Mouse (Mus musculus) retina, embryonic 14.5 days (tissue): ENCODE results near the gene Snrk.

Source experiments
- DNase-seq: peaks from one replicate; pipeline ENCODE4 v3.0.0-alpha.2; 2015; ENCODE audit warnings: low spot score

Gene Snrk

DNA sequence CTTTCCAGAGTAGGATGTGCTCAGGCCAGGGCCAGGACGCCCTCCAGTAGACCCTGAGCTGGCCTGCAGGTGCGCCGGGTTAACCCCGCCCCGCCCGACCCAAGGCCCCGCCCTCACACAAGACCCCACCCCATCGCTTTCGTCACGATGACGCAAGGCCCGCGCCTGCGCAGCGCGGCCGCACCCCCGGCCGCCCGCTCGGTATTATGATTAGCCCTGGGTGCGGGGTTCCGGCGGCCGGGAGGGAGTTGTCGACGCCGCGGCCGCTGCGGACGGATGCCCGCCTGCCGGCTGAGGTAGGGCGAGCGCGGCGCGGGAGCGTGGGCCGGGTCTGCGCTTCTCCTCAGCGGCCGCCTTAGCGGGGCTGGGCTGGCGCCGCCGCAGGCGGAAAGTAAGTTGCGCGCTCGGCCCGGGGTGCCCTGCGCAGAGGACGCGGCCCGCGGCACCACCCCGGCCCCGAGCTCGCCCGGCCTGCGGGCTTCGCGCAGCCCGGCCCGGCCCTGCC is at the start of gene Snrk:
Snrk (plus strand) TSS at position 155 of the 505 bp plus-strand sequence.
- DNase-seq, result peak; percentile 86

DNA sequence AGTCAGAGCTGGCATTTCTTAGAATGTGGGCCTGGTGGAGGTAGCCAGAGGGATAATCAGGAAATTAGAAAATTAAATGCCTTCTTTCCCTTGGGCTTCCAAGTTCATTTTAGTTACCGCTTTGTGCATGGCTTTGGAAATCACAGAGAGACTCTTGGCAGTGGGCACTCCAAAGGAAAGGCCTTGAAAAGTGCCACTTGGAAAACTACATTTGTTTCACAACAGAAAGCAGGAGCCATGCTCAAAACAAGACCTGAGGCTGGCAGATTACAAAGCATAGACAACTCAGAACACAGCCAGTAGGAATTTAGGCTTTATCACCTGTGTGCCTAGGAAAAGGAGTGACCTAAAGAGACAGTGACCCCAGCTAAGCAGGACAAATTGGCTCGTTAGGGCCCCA is 49.4 kb upstream of the Snrk start:
- DNase-seq, result no peak

DNA sequence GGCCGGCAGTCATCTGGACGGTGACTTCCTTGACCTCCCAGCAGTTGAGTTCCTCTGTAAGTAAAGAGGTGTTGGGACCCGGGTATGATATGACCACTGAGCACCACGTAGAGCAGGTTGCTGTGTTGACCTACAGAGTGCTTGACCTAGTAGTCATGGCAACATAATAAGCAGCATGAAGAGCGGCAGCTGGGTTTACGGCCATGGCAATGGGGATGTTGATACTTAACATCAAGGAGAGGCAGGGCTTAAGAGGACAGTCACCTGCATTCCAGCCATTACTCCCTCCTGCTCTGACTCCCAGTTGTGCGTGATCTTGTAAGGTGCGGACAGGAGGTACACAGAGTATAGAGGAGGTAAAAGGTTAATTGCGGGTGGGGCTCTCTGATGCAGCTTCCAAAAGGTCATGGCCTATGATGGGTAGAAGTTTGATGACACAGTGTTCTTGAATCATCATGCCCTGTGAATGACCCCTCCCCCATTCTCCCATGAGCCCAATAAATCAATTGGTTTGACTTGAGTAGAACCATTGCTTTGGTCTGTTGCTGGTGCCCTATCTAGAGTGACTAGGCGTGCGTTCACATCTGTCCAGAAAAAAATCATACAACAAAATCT is 47.4 kb upstream of the Snrk start:
- no peak for DNase-seq

DNA sequence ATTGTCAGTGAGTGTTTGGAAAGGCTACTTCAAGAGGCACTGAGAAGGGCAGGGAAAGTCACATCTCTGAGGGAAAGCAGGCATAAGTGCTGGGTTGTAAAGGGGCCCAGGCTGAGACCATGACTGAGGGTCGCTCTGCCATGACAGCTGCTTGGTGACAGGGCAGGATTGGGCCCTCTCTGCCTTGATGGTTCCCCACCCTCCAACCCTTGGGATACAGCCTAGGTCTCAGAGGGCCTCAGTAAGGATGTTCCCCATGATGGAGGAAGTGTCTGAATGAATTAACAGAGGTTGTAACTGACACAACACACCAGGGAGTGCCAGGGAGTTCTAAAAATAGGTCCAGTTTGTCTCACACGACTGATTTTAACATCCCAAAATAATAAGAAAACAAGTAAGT is 43.1 kb upstream of the Snrk start:
- no peak for DNase-seq

DNA sequence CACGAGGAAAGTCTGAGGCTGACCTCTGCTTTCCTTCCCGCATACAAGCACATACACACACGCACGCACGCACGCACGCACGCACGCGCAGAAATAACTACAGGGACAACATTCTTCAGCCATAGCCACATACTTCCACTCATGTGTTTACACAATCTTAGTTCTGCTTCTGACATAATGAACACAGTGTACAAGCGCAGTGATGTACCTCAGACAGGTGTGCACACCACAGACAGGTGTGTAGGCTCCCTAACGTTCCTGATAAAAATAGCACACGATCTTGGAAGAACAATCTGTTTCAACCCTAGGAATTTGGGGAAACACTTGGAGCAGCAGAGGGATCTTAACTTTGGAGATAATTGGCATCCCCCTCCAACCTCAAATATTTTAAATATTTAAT is 42.5 kb upstream of the Snrk start:
- no peak for DNase-seq

DNA sequence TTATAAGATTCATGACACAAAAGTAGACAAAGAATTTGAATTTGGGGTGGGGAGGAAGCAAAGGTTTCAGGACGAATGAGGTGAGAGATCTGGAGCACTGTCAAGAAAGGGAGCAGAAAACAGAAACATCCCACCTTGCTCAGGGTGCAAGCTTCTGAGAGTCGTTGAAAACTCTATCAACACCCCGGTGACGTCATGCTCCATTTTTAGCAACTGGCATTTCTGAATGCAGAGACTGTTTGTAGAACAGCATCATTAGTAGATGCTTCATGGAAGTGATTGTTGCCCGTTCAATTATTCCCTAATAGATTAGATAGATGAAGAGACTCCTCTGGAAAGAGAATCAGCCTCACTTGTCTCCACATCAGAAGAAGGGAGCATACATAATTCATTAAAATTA is 38.6 kb upstream of the Snrk start:
- DNase-seq, result no peak

DNA sequence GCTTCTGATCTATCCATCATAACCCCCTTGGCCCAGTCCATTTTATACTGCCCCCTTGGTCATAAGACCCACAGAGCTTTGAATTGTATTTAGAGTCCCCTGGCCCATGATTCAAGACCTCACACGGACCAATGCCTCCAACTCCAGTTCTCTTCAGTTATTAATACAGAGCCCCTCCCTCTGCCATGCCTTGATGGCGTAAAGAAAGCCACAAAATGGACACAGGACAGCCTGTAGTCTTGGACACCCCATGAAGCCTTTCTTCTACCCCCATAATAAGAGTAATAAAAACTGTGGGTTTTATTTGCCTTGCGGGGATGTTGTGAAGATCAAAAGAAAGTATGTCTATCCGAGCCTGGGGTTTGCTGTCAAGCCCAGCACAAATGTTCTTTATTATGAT is 33.4 kb upstream of the Snrk start:
- DNase-seq, result no peak

DNA sequence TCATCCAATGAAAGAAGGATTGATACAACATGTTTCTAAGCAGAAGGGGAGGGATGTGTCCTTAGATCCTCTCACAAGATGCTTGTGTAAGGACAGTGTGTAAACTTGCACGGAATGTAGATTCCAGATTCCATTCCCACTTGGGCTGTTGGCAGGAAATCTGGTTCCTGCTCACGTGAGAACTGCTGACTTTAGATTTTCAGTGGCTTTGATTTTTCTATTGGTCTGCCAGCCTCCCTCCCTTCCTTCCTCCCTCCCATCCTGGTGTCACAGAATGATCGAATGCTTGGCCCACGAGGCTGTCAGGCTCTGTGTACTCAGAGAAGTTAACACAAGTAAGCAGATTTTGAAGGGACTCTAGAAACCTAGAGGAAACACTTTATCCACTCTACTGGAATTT is 32.9 kb upstream of the Snrk start:
- DNase-seq, result no peak

DNA sequence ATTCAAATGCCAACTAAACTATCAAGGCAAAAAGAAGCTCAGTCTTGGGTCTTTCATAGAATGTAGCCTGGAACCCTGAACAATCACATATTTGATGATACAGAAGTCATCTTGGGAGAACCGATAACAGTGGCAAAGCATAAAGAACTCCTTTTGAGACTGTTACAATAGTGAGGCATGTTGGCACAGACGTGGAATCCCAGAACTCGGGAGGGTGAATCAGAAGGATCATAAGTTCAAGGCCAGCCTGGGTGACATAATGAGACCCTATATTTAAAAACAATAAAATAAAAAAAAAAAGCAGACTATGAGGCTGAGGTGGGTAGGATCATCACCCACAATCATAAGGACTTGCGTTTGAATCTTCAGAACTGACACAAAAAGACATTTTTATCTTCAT is 32.4 kb upstream of the Snrk start:
- DNase-seq, result no peak

DNA sequence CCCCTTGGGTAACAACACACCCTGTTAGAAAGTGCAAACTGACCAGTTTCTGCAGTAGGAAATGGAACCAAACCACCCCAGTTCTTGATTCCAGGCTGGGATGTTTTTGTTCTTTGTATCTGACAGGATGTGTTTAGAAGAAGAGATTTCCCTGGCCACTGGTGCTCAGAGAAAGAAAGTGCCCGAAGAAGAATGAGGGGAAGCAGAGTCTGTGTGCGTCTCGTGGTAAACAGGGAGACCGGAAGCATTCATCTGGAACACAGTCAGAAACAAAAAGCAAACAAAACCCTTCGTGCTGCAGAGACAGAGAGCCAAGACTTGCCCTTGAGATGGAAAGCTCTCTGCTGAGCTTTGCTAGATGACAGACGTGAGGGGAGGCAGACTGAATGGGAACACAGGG is 32.0 kb upstream of the Snrk start:
- no peak for DNase-seq

DNA sequence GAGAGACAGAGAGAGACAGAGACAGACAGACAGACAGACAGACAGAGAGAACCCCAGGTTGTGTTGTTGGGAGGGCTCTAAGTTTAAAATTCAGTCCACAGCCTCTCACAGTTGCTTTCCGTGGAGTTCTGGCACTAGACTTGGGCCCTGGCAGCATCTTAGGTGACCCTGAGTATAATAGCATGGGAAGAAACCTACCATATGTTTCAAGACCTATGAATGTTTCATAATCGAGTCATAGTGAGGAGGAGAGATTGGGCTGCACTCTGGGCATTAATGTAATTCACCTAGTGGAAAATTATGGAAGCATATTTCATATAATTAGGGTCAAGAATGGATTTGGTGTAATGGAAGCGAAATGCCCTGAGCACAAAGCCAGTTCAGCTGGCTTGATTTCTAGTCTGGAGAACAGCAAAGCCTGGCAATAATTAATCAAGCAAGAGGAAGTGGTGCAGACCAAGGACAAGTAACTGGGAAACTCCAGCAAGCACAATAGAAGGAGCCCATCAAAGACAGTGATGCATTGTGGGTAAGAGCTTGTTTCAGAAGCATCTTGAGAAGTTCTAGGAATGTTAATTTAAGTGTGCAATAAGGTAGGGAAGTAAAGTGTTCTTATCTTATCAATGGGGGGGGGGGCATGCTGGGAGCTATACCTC is 31.4 kb upstream of the Snrk start:
- DNase-seq, result no peak

DNA sequence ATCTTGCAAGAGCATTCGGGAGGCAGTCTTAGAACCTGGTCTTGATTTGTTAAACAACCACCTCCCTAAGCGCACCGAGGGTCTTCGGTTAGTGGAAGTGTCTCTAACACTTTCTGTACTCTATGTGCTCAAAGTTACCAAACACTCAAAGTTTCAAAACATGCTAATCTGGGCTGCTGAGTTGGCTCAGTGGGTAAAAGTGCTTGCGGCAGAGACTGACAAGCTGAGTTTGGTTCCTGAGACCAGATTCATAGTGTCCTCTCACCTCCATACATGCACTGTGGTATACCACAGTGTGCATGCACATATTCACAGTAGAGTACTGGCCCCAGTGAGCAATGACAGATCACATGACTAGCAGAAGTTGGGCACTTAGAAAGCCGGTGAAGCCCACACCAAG is 30.0 kb upstream of the Snrk start:
- DNase-seq, result no peak

DNA sequence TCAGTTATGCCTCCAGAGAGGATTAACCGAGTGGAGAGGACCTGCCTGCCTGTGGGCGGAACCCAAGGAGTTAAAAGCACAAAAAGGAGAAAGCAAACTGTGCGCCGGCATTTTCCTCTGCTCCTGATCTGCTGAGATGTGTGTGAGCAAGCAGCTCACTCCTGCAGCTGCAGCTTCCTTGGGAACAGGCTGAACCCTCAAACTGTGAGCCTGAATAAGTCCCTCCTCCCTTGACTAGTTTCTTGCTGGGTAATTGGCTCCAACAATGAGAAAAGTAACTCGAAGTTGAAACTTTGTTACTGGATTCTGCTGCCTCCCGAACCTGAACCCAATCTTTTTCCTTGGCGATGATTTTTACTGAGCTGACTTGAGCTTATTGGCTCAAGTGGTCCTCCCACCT is 25.9 kb upstream of the Snrk start:
- no peak for DNase-seq

DNA sequence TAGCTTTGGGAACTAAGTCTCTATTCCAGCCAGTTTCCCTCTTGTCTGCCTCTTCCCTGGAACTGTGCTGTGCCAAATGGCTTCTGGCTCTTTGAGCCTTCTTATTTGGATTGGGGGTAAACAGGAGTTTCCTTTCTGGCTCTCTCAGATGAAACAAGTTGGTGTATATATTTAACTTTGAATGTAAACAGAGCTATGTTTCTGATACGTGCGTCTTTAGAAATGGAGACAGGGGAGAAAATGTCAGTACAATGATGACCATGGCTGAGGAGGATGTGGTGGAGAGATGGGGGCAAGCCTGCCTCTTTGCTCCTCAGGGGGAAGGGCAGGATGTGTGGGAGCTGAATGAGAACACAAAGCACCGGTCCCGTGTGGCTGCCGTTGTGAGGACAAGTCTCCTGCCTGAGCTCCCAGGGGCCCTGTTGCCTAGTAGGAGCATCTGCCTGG is 25.3 kb upstream of the Snrk start:
- no peak for DNase-seq

DNA sequence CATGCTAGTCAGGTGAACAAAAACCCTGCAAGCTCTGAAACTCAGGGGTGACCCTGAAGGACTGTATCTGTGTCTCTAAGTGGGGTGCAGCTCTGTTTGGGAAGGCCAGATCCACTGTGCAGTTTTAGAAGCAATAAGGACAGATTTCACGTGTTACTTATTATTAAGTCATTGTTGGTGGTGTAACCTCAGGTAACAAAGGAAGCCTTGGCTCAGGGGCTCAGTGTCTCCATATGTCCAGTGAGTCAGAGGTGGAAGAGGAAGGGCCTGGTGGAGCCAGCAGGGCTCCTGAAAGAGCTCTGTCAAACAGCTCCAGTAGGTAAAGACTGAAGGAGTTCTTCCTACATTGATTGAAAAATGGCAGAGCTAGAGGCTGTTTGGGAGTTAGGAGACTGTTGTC is 22.9 kb upstream of the Snrk start:
- no peak for DNase-seq

DNA sequence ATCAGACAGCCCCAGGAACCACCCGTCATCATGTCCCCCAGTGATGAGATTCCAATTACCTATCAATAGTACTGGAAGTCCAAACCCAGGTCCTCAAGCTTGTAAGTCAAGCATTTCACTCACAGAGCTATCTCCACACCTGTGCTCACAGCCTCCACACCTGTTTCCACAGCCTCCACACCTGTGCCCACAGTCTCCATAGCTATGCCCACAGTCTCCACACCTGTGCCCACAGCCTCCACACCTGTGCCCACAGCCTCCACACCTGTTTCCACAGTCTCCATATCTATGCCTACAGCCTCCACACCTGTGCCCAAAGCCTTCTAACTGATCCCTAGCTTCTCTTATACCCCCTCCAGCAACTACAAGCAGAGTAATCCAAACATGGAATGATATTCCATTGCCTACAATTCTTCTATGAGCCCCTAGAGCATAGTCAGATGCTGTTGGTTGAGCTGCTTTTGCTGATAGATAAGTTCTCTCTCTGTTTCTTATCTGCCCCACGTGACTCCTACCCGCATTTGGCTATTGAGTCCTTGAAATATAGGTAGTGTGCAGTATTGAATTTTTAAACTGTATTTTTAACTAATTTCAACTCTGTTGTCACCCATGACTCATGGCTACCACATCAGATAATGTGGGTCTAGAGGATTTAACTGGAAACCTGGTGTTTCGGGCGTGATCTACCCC is 20.1 kb upstream of the Snrk start:
- no peak for DNase-seq

DNA sequence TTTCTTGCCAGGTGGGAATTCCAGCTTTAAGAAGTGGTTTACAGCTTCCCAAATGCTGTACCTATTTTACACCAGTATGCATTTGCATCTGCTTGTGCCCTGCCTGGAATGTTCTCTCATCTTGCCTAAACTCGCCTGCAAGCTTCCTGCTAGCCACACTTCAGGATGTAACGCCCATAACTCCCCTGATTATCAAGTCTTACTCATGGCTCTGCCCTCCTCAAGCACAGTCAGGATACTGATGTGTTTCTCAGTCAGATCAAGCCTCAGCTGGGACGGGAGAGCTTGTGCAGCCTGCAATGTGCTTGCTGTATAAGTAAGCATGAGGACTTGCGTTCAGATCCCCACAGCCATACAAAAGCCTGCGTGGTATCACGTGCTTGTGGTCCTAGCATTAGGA is 19.5 kb upstream of the Snrk start:
- no peak for DNase-seq

DNA sequence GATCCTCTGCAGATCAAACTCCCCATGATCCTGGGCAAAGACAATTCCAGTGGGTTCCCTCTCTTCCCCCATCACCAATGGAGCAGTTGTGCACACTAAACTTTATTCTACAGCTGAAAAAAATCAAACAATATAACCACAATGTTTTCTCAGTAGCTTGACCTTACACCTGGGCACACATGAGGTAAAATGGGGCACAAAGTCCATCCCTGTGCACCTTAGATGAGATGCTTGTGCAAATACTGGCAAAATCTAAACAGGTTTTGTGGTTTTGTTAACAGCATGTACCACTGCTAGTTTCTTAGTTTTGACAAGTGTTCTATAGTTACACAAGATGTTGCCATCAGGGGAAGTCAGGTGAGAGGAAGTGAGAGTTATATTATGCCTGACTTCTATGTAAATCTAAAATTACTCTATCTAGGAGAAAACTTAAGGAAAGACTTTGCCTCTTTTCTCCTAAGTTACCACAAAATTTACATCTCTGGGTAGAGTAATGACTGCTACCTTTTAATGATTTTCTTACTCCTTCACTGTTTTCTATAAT is 16.4 kb upstream of the Snrk start:
- no peak for DNase-seq

DNA sequence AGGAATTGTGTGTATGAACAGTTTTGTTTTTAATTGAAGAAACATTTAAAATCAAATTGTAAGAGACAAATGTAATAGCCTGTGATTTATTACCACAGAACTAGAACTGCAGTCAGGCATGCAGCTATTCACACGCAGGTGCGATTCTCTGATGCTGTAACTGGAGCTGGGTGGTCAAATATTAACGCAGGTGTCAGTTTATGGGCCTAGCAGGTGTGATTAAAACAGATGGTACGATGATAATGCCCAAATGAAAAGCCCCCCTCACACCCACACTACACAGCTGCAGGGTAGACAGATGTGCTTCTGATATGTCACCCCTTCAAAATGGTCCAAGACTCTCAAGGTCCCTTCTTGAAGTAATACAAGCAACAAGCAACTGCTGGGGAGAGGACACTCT is 15.9 kb upstream of the Snrk start:
- DNase-seq, result no peak

DNA sequence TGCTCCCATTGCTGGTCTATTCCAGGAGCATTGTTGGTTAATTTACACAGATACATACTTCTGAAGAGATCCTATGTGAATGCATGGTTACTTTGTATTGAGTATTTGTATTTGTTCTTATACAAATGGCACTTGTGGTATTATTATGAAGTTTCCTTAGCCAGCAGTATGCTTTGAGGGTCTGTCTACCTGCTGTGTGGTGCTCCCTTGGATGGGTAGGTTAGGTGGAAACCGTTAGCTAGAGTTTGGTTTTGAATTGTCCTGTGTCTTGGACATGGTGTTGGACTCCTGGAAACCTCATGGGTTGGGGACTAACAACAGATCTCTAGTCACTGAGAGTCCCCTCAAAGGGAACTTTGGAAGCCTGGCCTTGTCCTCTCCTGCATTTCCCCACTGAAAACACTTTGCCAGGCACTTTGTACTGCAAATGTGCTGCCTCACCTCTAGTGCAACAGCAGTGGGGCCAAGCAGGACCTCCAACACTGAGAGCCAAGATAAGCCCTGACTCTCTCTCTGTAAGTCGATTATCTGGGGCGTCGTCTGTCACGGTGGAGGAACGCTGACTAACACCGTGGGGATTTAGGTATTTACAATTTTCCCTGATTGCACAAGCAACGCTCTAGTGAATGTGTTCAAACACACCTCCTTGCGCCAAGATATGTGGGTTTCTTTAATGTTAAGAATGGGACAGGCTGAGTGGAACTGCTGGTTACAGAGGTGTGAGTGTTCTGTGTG is 13.3 kb upstream of the Snrk start:
- DNase-seq, result no peak

DNA sequence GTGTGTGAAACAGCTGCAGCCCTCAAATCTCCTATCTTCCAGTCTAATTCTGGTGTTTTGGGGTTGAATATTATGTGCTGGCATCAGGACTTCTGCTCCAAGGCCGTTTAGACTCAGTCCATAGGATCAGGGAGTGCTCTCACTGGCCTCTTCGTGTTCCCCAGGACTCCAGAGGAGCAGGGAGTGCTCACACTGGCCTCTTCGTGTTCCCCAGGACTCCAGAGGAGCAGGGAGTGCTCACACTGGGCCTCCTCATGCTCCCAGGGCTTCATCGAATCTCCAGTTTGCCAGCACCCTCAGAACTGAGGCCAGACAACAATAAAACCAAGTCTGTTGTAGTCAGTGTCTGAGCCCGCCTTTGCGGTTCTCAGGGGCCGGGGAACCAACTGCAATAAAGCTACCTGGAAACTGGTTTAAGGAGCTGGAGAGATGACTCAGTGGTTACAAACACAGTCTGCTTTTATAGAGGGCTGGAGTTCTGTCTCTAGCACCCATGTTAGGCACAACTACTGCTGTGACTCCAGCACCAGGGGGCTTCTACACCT is 12.7 kb upstream of the Snrk start:
- no peak for DNase-seq

DNA sequence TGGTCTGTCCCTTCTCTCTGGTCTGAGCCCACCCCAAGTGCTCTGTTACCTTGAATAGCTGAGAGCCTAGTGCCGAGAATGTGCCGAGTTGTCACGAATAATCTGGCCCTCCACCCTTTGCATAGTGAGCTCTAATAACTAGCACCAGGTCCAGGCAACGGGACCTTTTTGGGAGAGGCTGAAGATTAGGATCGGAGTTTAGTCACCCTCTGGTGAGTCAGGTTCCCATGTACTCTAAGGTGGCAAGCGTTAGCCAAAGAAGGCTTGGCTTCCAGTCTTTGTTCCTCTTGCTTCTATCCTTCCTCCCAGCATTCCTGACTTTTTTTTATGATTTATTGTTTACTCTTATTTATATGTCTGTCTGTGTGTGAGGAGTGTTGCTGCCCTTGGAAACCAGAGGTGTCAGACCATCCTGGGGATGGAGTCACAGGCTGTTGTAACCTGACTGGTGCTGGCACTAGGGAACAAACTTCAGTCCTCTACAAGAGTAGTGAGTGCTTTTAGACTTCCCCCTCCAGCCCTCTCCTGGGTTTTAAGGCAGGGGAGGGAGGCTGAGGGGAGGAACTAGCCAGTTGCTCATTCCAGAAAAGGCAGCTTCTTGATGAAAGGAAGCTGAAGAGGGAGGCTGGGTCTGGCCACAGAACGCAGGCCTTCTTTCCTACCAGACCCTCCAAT is 9.2 kb upstream of the Snrk start:
- DNase-seq, result no peak
